Mouse (Mus musculus): ENCODE results near the gene Rbp7.

GRCm38 (mm10) chr4:149444465-149444864 lies 10.3 kb downstream of the Rbp7 start:
- TF ChIP-seq CTCF (IDR thresholded peaks at IDR 0.05; ENCODE audit: control insufficient read depth, insufficient read depth, insufficient read length) (no peak), MAX (IDR thresholded peaks at IDR 0.05) (no peak), USF1 (IDR thresholded peaks at IDR 0.05; ENCODE audit: low read depth) (no peak)

All from C2C12 (cell line).